Mouse (Mus musculus): ENCODE measurements around the gene Herc4. TPM values are rescaled to one million over a fixed set of nuclear protein-coding genes. Genes with fewer than 3 reads are reported as not detected.
A peak's percentile ranks its signal among the peaks of the same experiment; 100 is the strongest.

The Herc4 gene
- polyA plus RNA-seq, 1 experiment from 2014 or later, result 36.1 TPM

GRCm38 (mm10) chr10:63236663-63237062, 6.9 kb upstream of the Herc4 start:
- WGBS, result 93% methylated on average over 6 of the region's 6 CpGs
- Histone ChIP-seq H3K9me3 (no peaks in the 10 kb centered on the region), H3K27me3 (no peaks in the 10 kb centered on the region)

GRCm38 (mm10) chr10:63237206-63237605, 6.4 kb upstream of the Herc4 start:
- Histone ChIP-seq H3K9me3 (no peaks in the 10 kb centered on the region), H3K4me3 (replicated peaks) (no peak overlapping the region), H3K4me1 (replicated peaks) (0 out of 2 replicates have a peak, but pooled peaks cover 2% of the 10 kb centered on the region), H3K27ac (no peak overlapping the region), H3K36me3 (no peaks in the 10 kb centered on the region), H3K4me2 (replicated peaks) (no peak overlapping the region), H3K27me3 (no peaks in the 10 kb centered on the region), H3K9ac (replicated peaks) (no peak overlapping the region)
- no peak for ATAC-seq
- 58% methylated on average over 2 of the region's 2 CpGs for WGBS

More at GRCm38 (mm10) chr10:63236663-63237062, 6.9 kb upstream of the Herc4 start:
- no peaks in the 10 kb centered on the region for H3K36me3 ChIP-seq
- no peak for ATAC-seq
- H3K4me2 ChIP-seq (replicated peaks), result no peak overlapping the region
- H3K27ac ChIP-seq, result no peak overlapping the region
- no peak overlapping the region for H3K4me3 ChIP-seq (replicated peaks)
- no peak overlapping the region for H3K9ac ChIP-seq (replicated peaks)
- H3K4me1 ChIP-seq (replicated peaks), result 0 out of 2 replicates have a peak, but pooled peaks cover under 1% of the 10 kb centered on the region

GRCm38 (mm10) chr10:63238090-63238489, 5.5 kb upstream of the Herc4 start:
- no peak for ATAC-seq
- WGBS, result 80% methylated on average over 4 of the region's 4 CpGs
- no peaks in the 10 kb centered on the region for H3K9me3 ChIP-seq
- no peaks in the 10 kb centered on the region for H3K36me3 ChIP-seq
- H3K4me3 ChIP-seq (replicated peaks), result no peak overlapping the region
- H3K4me1 ChIP-seq (replicated peaks), result peaks cover 10% of the 10 kb centered on the region
- no peaks in the 10 kb centered on the region for H3K27me3 ChIP-seq
- H3K27ac ChIP-seq, result no peak overlapping the region
- H3K9ac ChIP-seq (replicated peaks), result no peak overlapping the region
- H3K4me2 ChIP-seq (replicated peaks), result no peak overlapping the region

- 77% methylated on average over 2 of the region's 2 CpGs for WGBS
- no peak overlapping the region for H3K4me2 ChIP-seq (replicated peaks)
- no peak overlapping the region for H3K9ac ChIP-seq (replicated peaks)
- no peaks in the 10 kb centered on the region for H3K9me3 ChIP-seq
- H3K27me3 ChIP-seq, result no peaks in the 10 kb centered on the region
- no peak overlapping the region for H3K4me3 ChIP-seq (replicated peaks)
- H3K27ac ChIP-seq, result no peak overlapping the region
- H3K36me3 ChIP-seq, result no peaks in the 10 kb centered on the region
- ATAC-seq, result no peak
- H3K4me1 ChIP-seq (replicated peaks), result peaks cover 16% of the 10 kb centered on the region
Measured at GRCm38 (mm10) chr10:63239848-63240247, 3.8 kb upstream of the Herc4 start.

GRCm38 (mm10) chr10:63240868-63241271, 2.7 kb upstream of the Herc4 start:
- no peak overlapping the region for H3K9ac ChIP-seq (replicated peaks)
- 86% methylated on average over 2 of the region's 2 CpGs for WGBS

GRCm38 (mm10) chr10:63242798-63243435, 693 bp upstream of the Herc4 start:
- H3K27me3 ChIP-seq, result no peaks in the 10 kb centered on the region
- no peak for ATAC-seq
- no peak overlapping the region for H3K27ac ChIP-seq
- peak overlapping the region; percentile 61 for H3K4me2 ChIP-seq (replicated peaks)
- 26% methylated on average over 12 of the region's 12 CpGs for WGBS
- no peaks in the 10 kb centered on the region for H3K9me3 ChIP-seq
- H3K9ac ChIP-seq (replicated peaks), result peak overlapping the region; percentile 68
- peak overlapping the region; percentile 98 for H3K4me3 ChIP-seq (replicated peaks)
- peaks cover 28% of the 10 kb centered on the region for H3K4me1 ChIP-seq (replicated peaks)
- no peaks in the 10 kb centered on the region for H3K36me3 ChIP-seq

More at GRCm38 (mm10) chr10:63240868-63241271, 2.7 kb upstream of the Herc4 start:
- Histone ChIP-seq H3K27me3 (no peaks in the 10 kb centered on the region), H3K4me2 (replicated peaks) (no peak overlapping the region), H3K4me1 (replicated peaks) (peaks cover 24% of the 10 kb centered on the region), H3K36me3 (no peaks in the 10 kb centered on the region), H3K4me3 (replicated peaks) (no peak overlapping the region), H3K27ac (no peak overlapping the region), H3K9me3 (no peaks in the 10 kb centered on the region)
- ATAC-seq, result no peak

- H3K9ac ChIP-seq (replicated peaks), result peak overlapping the region; percentile 92
Measured at GRCm38 (mm10) chr10:63244055-63244671, 553 bp downstream of the Herc4 start.

GRCm38 (mm10) chr10:63244746-63245145, 1.1 kb downstream of the Herc4 start:
- no peak overlapping the region for H3K27ac ChIP-seq
- peaks cover 28% of the 10 kb centered on the region for H3K4me1 ChIP-seq (replicated peaks)
- peak overlapping the region; percentile 92 for H3K9ac ChIP-seq (replicated peaks)
- H3K4me2 ChIP-seq (replicated peaks), result peak overlapping the region; percentile 81
- no peak for ATAC-seq
- no peaks in the 10 kb centered on the region for H3K9me3 ChIP-seq
- H3K4me3 ChIP-seq (replicated peaks), result peak overlapping the region; percentile 98
- 0 out of 2 replicates have a peak, but pooled peaks cover under 1% of the 10 kb centered on the region for H3K36me3 ChIP-seq
- WGBS, result 15% methylated on average over 5 of the region's 5 CpGs
- no peaks in the 10 kb centered on the region for H3K27me3 ChIP-seq

More at GRCm38 (mm10) chr10:63244055-63244671, 553 bp downstream of the Herc4 start:
- Histone ChIP-seq H3K9me3 (no peaks in the 10 kb centered on the region), H3K27ac (peak overlapping the region; percentile 96), H3K36me3 (no peaks in the 10 kb centered on the region), H3K4me2 (replicated peaks) (peak overlapping the region; percentile 81), H3K27me3 (no peaks in the 10 kb centered on the region), H3K4me1 (replicated peaks) (peaks cover 28% of the 10 kb centered on the region), H3K4me3 (replicated peaks) (peak overlapping the region; percentile 98)
- ATAC-seq, result peak; percentile 93
- 0% methylated on average over 41 of the region's 41 CpGs for WGBS

GRCm38 (mm10) chr10:63245846-63246245, 2.2 kb downstream of the Herc4 start:
- Histone ChIP-seq H3K9ac (replicated peaks) (no peak overlapping the region), H3K27ac (no peak overlapping the region), H3K36me3 (peaks cover 11% of the 10 kb centered on the region), H3K4me3 (replicated peaks) (no peak overlapping the region), H3K4me2 (replicated peaks) (no peak overlapping the region), H3K27me3 (no peaks in the 10 kb centered on the region), H3K4me1 (replicated peaks) (peaks cover 28% of the 10 kb centered on the region), H3K9me3 (no peaks in the 10 kb centered on the region)
- ATAC-seq, result no peak
- 95% methylated on average over 3 of the region's 3 CpGs for WGBS

GRCm38 (mm10) chr10:63247457-63247856, 3.8 kb downstream of the Herc4 start:
- Histone ChIP-seq H3K9me3 (no peaks in the 10 kb centered on the region), H3K4me3 (replicated peaks) (no peak overlapping the region), H3K9ac (replicated peaks) (no peak overlapping the region), H3K36me3 (peaks cover 16% of the 10 kb centered on the region), H3K4me1 (replicated peaks) (peaks cover 24% of the 10 kb centered on the region), H3K27me3 (no peaks in the 10 kb centered on the region), H3K27ac (no peak overlapping the region), H3K4me2 (replicated peaks) (no peak overlapping the region)
- no peak for ATAC-seq
- WGBS, result 86% methylated on average over 7 of the region's 7 CpGs

- Histone ChIP-seq H3K4me2 (replicated peaks) (no peak overlapping the region), H3K27me3 (no peaks in the 10 kb centered on the region), H3K4me3 (replicated peaks) (no peak overlapping the region), H3K27ac (no peak overlapping the region), H3K9ac (replicated peaks) (no peak overlapping the region), H3K4me1 (replicated peaks) (peaks cover 18% of the 10 kb centered on the region), H3K9me3 (no peaks in the 10 kb centered on the region), H3K36me3 (peaks cover 23% of the 10 kb centered on the region)
- no peak for ATAC-seq
- 93% methylated on average over 6 of the region's 6 CpGs for WGBS
Measured at GRCm38 (mm10) chr10:63248421-63248820, 4.8 kb downstream of the Herc4 start.

- no peaks in the 10 kb centered on the region for H3K27me3 ChIP-seq
- no peak overlapping the region for H3K4me3 ChIP-seq (replicated peaks)
- no peaks in the 10 kb centered on the region for H3K9me3 ChIP-seq
- no peaks in the 10 kb centered on the region for H3K4me1 ChIP-seq (replicated peaks)
- ATAC-seq, result no peak
- no peak overlapping the region for H3K27ac ChIP-seq
- H3K9ac ChIP-seq (replicated peaks), result no peak overlapping the region
- peaks cover 7% of the 10 kb centered on the region for H3K36me3 ChIP-seq
- WGBS, result 58% methylated on average over 3 of the region's 3 CpGs
- H3K4me2 ChIP-seq (replicated peaks), result no peak overlapping the region
Measured at GRCm38 (mm10) chr10:63258696-63259095, 15.1 kb downstream of the Herc4 start.
